Mouse (Mus musculus): Measurements from ENCODE around the gene Cptp. TPM values are rescaled to one million over a fixed set of nuclear protein-coding genes. Genes with fewer than 3 reads are reported as not detected.

Cptp gene
- 9.1 and 9.8 TPM in 2 replicates for polyA plus RNA-seq (2015; fragmentation: Nextera tagmentation; extraction: Ambion mirVana)

GRCm38 (mm10) chr4:155869317-155870033 lies at the start of gene Cptp, which contains the start of gene Ints11:
Gene Cptp, minus strand, starts transcription at chr4:155869440.
Gene Ints11, plus strand, starts transcription at chr4:155869546.
- peak within 1 kb of the TSS; percentile 97 for H3K4me2 ChIP-seq
- peak; percentile 96 for ATAC-seq (ENCODE audit: extremely low read depth, insufficient number of reproducible peaks, low FRiP score, low TSS enrichment)
- peak within 1 kb of the TSS; percentile 95 for H3K9ac ChIP-seq
- H3K4me1 ChIP-seq, result peaks cover 22% of the 10 kb centered on the region
- under 1% methylated on average over 63 of the region's 63 CpGs for WGBS
- H3K27ac ChIP-seq (replicated peaks), result peak within 1 kb of the TSS; percentile 55; the same call in 1 of the 2 replicates
- no peaks in the 10 kb centered on the region for H3K9me3 ChIP-seq
- H3K36me3 ChIP-seq, result peaks cover 53% of the 10 kb centered on the region
- H3K27me3 ChIP-seq (replicated peaks), result no peaks in the 10 kb centered on the region
- peak within 1 kb of the TSS; percentile 72 for H3K4me3 ChIP-seq

- no peak overlapping the region for H3K27ac ChIP-seq (replicated peaks)
- no peaks in the 10 kb centered on the region for H3K9me3 ChIP-seq
- no peak for ATAC-seq (ENCODE audit: extremely low read depth, insufficient number of reproducible peaks, low FRiP score, low TSS enrichment)
- H3K4me2 ChIP-seq, result no peak overlapping the region
- WGBS, result 83% methylated on average over 4 of the region's 4 CpGs
- no peak overlapping the region for H3K9ac ChIP-seq
- H3K36me3 ChIP-seq, result peaks cover 32% of the 10 kb centered on the region
- no peak overlapping the region for H3K4me3 ChIP-seq
- H3K27me3 ChIP-seq (replicated peaks), result no peaks in the 10 kb centered on the region
- no peaks in the 10 kb centered on the region for H3K4me1 ChIP-seq
These were observed 39.5 kb upstream of the Cptp start for GRCm38 (mm10) chr4:155908751-155909150.

GRCm38 (mm10) chr4:155908281-155908680 lies 39.0 kb upstream of the Cptp start:
- H3K4me1 ChIP-seq, result no peaks in the 10 kb centered on the region
- H3K27ac ChIP-seq (replicated peaks), result no peak overlapping the region
- H3K9ac ChIP-seq, result no peak overlapping the region
- no peak overlapping the region for H3K4me2 ChIP-seq
- peaks cover 36% of the 10 kb centered on the region for H3K36me3 ChIP-seq
- no peak for ATAC-seq (ENCODE audit: extremely low read depth, insufficient number of reproducible peaks, low FRiP score, low TSS enrichment)
- no peaks in the 10 kb centered on the region for H3K27me3 ChIP-seq (replicated peaks)
- WGBS, result 67% methylated on average over 7 of the region's 7 CpGs
- no peaks in the 10 kb centered on the region for H3K9me3 ChIP-seq
- no peak overlapping the region for H3K4me3 ChIP-seq

GRCm38 (mm10) chr4:155907003-155907402 lies 37.8 kb upstream of the Cptp start:
- H3K9ac ChIP-seq, result no peak overlapping the region
- H3K4me2 ChIP-seq, result no peak overlapping the region
- no peak overlapping the region for H3K27ac ChIP-seq (replicated peaks)
- H3K27me3 ChIP-seq (replicated peaks), result no peaks in the 10 kb centered on the region
- H3K4me3 ChIP-seq, result no peak overlapping the region
- H3K36me3 ChIP-seq, result peaks cover 49% of the 10 kb centered on the region
- 76% methylated on average over 11 of the region's 11 CpGs for WGBS
- H3K9me3 ChIP-seq, result no peaks in the 10 kb centered on the region
- ATAC-seq (ENCODE audit: extremely low read depth, insufficient number of reproducible peaks, low FRiP score, low TSS enrichment), result no peak
- H3K4me1 ChIP-seq, result no peaks in the 10 kb centered on the region

- H3K4me2 ChIP-seq, result no peak overlapping the region
- H3K4me1 ChIP-seq, result peaks cover 4% of the 10 kb centered on the region
- no peak overlapping the region for H3K9ac ChIP-seq
- no peaks in the 10 kb centered on the region for H3K27me3 ChIP-seq (replicated peaks)
- H3K36me3 ChIP-seq, result peaks cover 58% of the 10 kb centered on the region
- no peak overlapping the region for H3K27ac ChIP-seq (replicated peaks)
- H3K9me3 ChIP-seq, result no peaks in the 10 kb centered on the region
- no peak for ATAC-seq (ENCODE audit: extremely low read depth, insufficient number of reproducible peaks, low FRiP score, low TSS enrichment)
- H3K4me3 ChIP-seq, result no peak overlapping the region
- WGBS, result 80% methylated on average over 9 of the region's 9 CpGs
These were observed 36.9 kb upstream of the Cptp start for GRCm38 (mm10) chr4:155906125-155906524.

- H3K36me3 ChIP-seq, result peaks cover 63% of the 10 kb centered on the region
- H3K4me3 ChIP-seq, result no peak overlapping the region
- H3K4me2 ChIP-seq, result no peak overlapping the region
- 85% methylated on average over 13 of the region's 13 CpGs for WGBS
- H3K27me3 ChIP-seq (replicated peaks), result no peaks in the 10 kb centered on the region
- H3K27ac ChIP-seq (replicated peaks), result no peak overlapping the region
- peaks cover 9% of the 10 kb centered on the region for H3K4me1 ChIP-seq
- H3K9me3 ChIP-seq, result no peaks in the 10 kb centered on the region
- no peak overlapping the region for H3K9ac ChIP-seq
- ATAC-seq (ENCODE audit: extremely low read depth, insufficient number of reproducible peaks, low FRiP score, low TSS enrichment), result no peak
These were observed 36.4 kb upstream of the Cptp start for GRCm38 (mm10) chr4:155905634-155906033.

- Histone ChIP-seq H3K36me3 (peaks cover 74% of the 10 kb centered on the region), H3K27ac (replicated peaks) (no peak overlapping the region), H3K4me3 (no peak overlapping the region), H3K9ac (no peak overlapping the region), H3K4me2 (no peak overlapping the region), H3K9me3 (no peaks in the 10 kb centered on the region), H3K4me1 (peaks cover 10% of the 10 kb centered on the region), H3K27me3 (replicated peaks) (no peaks in the 10 kb centered on the region)
- ATAC-seq (ENCODE audit: extremely low read depth, insufficient number of reproducible peaks, low FRiP score, low TSS enrichment), result no peak
- WGBS, result 90% methylated on average over 13 of the region's 13 CpGs
These were observed 35.3 kb upstream of the Cptp start for GRCm38 (mm10) chr4:155904318-155905102.

GRCm38 (mm10) chr4:155903246-155903645 lies 34.0 kb upstream of the Cptp start:
- Histone ChIP-seq H3K4me2 (no peak overlapping the region), H3K27ac (replicated peaks) (no peak overlapping the region), H3K36me3 (peaks cover 87% of the 10 kb centered on the region), H3K27me3 (replicated peaks) (no peaks in the 10 kb centered on the region), H3K4me1 (peaks cover 10% of the 10 kb centered on the region), H3K9me3 (no peaks in the 10 kb centered on the region), H3K4me3 (no peak overlapping the region), H3K9ac (no peak overlapping the region)
- no peak for ATAC-seq (ENCODE audit: extremely low read depth, insufficient number of reproducible peaks, low FRiP score, low TSS enrichment)
- WGBS, result 89% methylated on average over 13 of the region's 13 CpGs

GRCm38 (mm10) chr4:155901205-155901604 lies 32.0 kb upstream of the Cptp start:
- Histone ChIP-seq H3K27ac (replicated peaks) (peak overlapping the region; percentile 5; the same call in 1 of the 2 replicates), H3K4me3 (no peak overlapping the region), H3K9me3 (no peaks in the 10 kb centered on the region), H3K36me3 (peaks cover 95% of the 10 kb centered on the region), H3K9ac (no peak overlapping the region), H3K4me1 (peaks cover 10% of the 10 kb centered on the region), H3K27me3 (replicated peaks) (no peaks in the 10 kb centered on the region), H3K4me2 (no peak overlapping the region)
- 59% methylated on average over 3 of the region's 3 CpGs for WGBS
- 0 out of 2 replicates have a peak, but pooled peaks have one; percentile 19 for ATAC-seq (ENCODE audit: extremely low read depth, insufficient number of reproducible peaks, low FRiP score, low TSS enrichment)

GRCm38 (mm10) chr4:155899355-155899754 lies 30.1 kb upstream of the Cptp start:
- Histone ChIP-seq H3K4me2 (no peak overlapping the region), H3K36me3 (peaks cover 80% of the 10 kb centered on the region)
- no peak for ATAC-seq (ENCODE audit: extremely low read depth, insufficient number of reproducible peaks, low FRiP score, low TSS enrichment)

GRCm38 (mm10) chr4:155898318-155898717 lies 29.1 kb upstream of the Cptp start:
- H3K4me2 ChIP-seq, result no peak overlapping the region
- peaks cover 70% of the 10 kb centered on the region for H3K36me3 ChIP-seq
- peaks cover 36% of the 10 kb centered on the region for H3K4me1 ChIP-seq
- WGBS, result 88% methylated on average over 2 of the region's 2 CpGs
- no peak overlapping the region for H3K9ac ChIP-seq
- H3K4me3 ChIP-seq, result no peak overlapping the region
- no peak overlapping the region for H3K27ac ChIP-seq (replicated peaks)
- no peaks in the 10 kb centered on the region for H3K9me3 ChIP-seq
- H3K27me3 ChIP-seq (replicated peaks), result no peaks in the 10 kb centered on the region
- no peak for ATAC-seq (ENCODE audit: extremely low read depth, insufficient number of reproducible peaks, low FRiP score, low TSS enrichment)

More at GRCm38 (mm10) chr4:155899355-155899754, 30.1 kb upstream of the Cptp start:
- no peaks in the 10 kb centered on the region for H3K27me3 ChIP-seq (replicated peaks)
- no peak overlapping the region for H3K27ac ChIP-seq (replicated peaks)
- H3K9me3 ChIP-seq, result no peaks in the 10 kb centered on the region
- H3K4me3 ChIP-seq, result no peak overlapping the region
- 92% methylated on average over 7 of the region's 7 CpGs for WGBS
- H3K4me1 ChIP-seq, result peaks cover 25% of the 10 kb centered on the region
- H3K9ac ChIP-seq, result no peak overlapping the region
